Mouse (Mus musculus) stomach, embryonic 14.5 days (tissue): ENCODE measurements around the gene Plin4. TPM values are rescaled to one million over a fixed set of nuclear protein-coding genes. Genes with fewer than 3 reads are reported as not detected.

Experiments
- ATAC-seq: fragments of 200-750 bp; cut with Nextera tagmentation; 2 replicates; pipeline ENCODE4 v1.8.0; 2017; ENCODE audit warnings: low read depth, moderate TSS enrichment; ENCODE audit not compliant: insufficient number of reproducible peaks, insufficient read depth, low FRiP score
- H3K27ac ChIP-seq: fragments of 300-500 bp; sonication (generic); 2 replicates; pipeline ENCODE4 v1.5.1; 2014; ENCODE audit warnings: mild to moderate bottlenecking, low read length, moderate library complexity, mixed read lengths
- H3K27me3 ChIP-seq: fragments of 300-500 bp; sonication (generic); 2 replicates; pipeline ENCODE4 v1.6.1; 2014; ENCODE audit warnings: low read length, control low read depth, mixed read lengths; ENCODE audit not compliant: control insufficient read depth, insufficient read depth
- H3K36me3 ChIP-seq: fragments of 300-500 bp; sonication (generic); 2 replicates; pipeline ENCODE4 v1.6.1; 2014; ENCODE audit warnings: mild to moderate bottlenecking, control low read depth, low read length, moderate library complexity, mixed read lengths; ENCODE audit not compliant: control insufficient read depth, insufficient read depth
- H3K4me1 ChIP-seq: fragments of 300-500 bp; sonication (generic); 2 replicates; pipeline ENCODE4 v1.6.1; 2014; ENCODE audit warnings: low read length, control low read depth, mixed read lengths; ENCODE audit not compliant: control insufficient read depth, insufficient read depth
- H3K4me2 ChIP-seq: fragments of 300-500 bp; sonication (generic); replicated peaks from 2 replicates; pipeline ENCODE4 v1.6.1; 2014; ENCODE audit warnings: low read depth, low read length, control low read depth
- H3K4me3 ChIP-seq: fragments of 300-500 bp; sonication (generic); 2 replicates; pipeline ENCODE4 v1.5.1; 2014; ENCODE audit warnings: low read depth, low read length, control low read depth
- H3K9ac ChIP-seq: fragments of 300-500 bp; sonication (generic); replicated peaks from 2 replicates; pipeline ENCODE4 v1.6.1; 2014; ENCODE audit warnings: low read depth, mild to moderate bottlenecking, control low read depth, low read length, moderate library complexity, mixed read lengths
- H3K9me3 ChIP-seq: fragments of 300-500 bp; sonication (generic); 2 replicates; pipeline ENCODE4 v1.6.1; 2016; ENCODE audit warnings: low read depth, low read length, control low read depth; ENCODE audit not compliant: control insufficient read depth
- WGBS: fragments of 180-500 bp; shearing (Covaris S2); extraction: QIAGEN DNeasy Blood & Tissue Kit; methylation state at CpG from one replicate; pipeline ENCODE4 v1.1.7; 2014; 5-methylcytosine and 5-hydroxymethylcytosine counted together
- polyA plus RNA-seq: library from polyadenylated mRNA; unstranded; fragments of >200 nt; fragmentation: Nextera tagmentation; extraction: Ambion mirVana; gene quantifications from 2 replicates; pipeline ENCODE4 v1.2.1, GENCODE M21; 2014

Gene Plin4
- polyA plus RNA-seq, 1 experiment from 2014 or later: 0.27 TPM

GRCm38 (mm10) chr17:56123161-56123560 lies 13.6 kb upstream of the Plin4 start:
- Histone ChIP-seq H3K9ac (no peak overlapping the region), H3K36me3 (no peaks in the 10 kb centered on the region), H3K4me3 (no peak overlapping the region), H3K9me3 (peaks cover 10% of the 10 kb centered on the region), H3K27ac (no peak overlapping the region), H3K4me1 (peaks cover 3% of the 10 kb centered on the region; the same call in 1 of the 2 replicates), H3K4me2 (no peak overlapping the region), H3K27me3 (peaks cover 29% of the 10 kb centered on the region)
- WGBS: 89% methylated on average over 12 of the region's 12 CpGs
- ATAC-seq: no peak

GRCm38 (mm10) chr17:56121826-56122225 lies 12.2 kb upstream of the Plin4 start, which contains the start of gene Lrg1:
Gene Lrg1, minus strand, starts transcription at chr17:56122001.
- Histone ChIP-seq H3K27me3 (peaks cover 29% of the 10 kb centered on the region), H3K36me3 (no peaks in the 10 kb centered on the region), H3K27ac (no peak within 1 kb of the TSS), H3K4me3 (no peak within 1 kb of the TSS), H3K4me1 (peaks cover 3% of the 10 kb centered on the region; the same call in 1 of the 2 replicates), H3K9me3 (peaks cover 10% of the 10 kb centered on the region), H3K4me2 (no peak within 1 kb of the TSS), H3K9ac (no peak within 1 kb of the TSS)
- 72% methylated on average over 2 of the region's 2 CpGs for WGBS
- no peak for ATAC-seq

- H3K9me3 ChIP-seq: peaks cover 10% of the 10 kb centered on the region
- H3K4me2 ChIP-seq: peak overlapping the region; percentile 23
- WGBS: 5% methylated on average over 66 of the region's 66 CpGs
- no peak overlapping the region for H3K4me3 ChIP-seq
- peaks cover 29% of the 10 kb centered on the region for H3K27me3 ChIP-seq
- peaks cover 3% of the 10 kb centered on the region; the same call in 1 of the 2 replicates for H3K4me1 ChIP-seq
- no peak overlapping the region for H3K27ac ChIP-seq
- ATAC-seq: no peak
- no peak overlapping the region for H3K9ac ChIP-seq
- H3K36me3 ChIP-seq: no peaks in the 10 kb centered on the region
Observed at GRCm38 (mm10) chr17:56119981-56120880, 10.6 kb upstream of the Plin4 start.

- no peak overlapping the region for H3K27ac ChIP-seq
- no peak overlapping the region for H3K4me3 ChIP-seq
- H3K9me3 ChIP-seq: peaks cover 10% of the 10 kb centered on the region
- no peak for ATAC-seq
- no peaks in the 10 kb centered on the region for H3K36me3 ChIP-seq
- H3K27me3 ChIP-seq: peaks cover 29% of the 10 kb centered on the region
- H3K4me1 ChIP-seq: peaks cover 3% of the 10 kb centered on the region; the same call in 1 of the 2 replicates
- 38% methylated on average over 12 of the region's 12 CpGs for WGBS
- H3K4me2 ChIP-seq: peak overlapping the region; percentile 23; the same call in 1 of the 2 replicates
- no peak overlapping the region for H3K9ac ChIP-seq
Observed at GRCm38 (mm10) chr17:56119431-56119830, 9.8 kb upstream of the Plin4 start.

GRCm38 (mm10) chr17:56117251-56117710 lies 7.7 kb upstream of the Plin4 start, which contains the start of gene Plin5:
Gene Plin5, minus strand, starts transcription at chr17:56117596.
- Histone ChIP-seq H3K9ac (no peak within 1 kb of the TSS; the same call in 1 of the 2 replicates), H3K36me3 (no peaks in the 10 kb centered on the region), H3K4me3 (peak within 1 kb of the TSS; percentile 19), H3K27me3 (peaks cover 23% of the 10 kb centered on the region), H3K4me1 (peaks cover 3% of the 10 kb centered on the region; the same call in 1 of the 2 replicates), H3K9me3 (peaks cover 2% of the 10 kb centered on the region), H3K27ac (no peak within 1 kb of the TSS), H3K4me2 (peak within 1 kb of the TSS; percentile 42)
- 1% methylated on average over 24 of the region's 27 CpGs for WGBS
- peak; percentile 67 for ATAC-seq

GRCm38 (mm10) chr17:56116193-56116592 lies 6.6 kb upstream of the Plin4 start:
- no peaks in the 10 kb centered on the region for H3K9me3 ChIP-seq
- ATAC-seq: no peak
- H3K27ac ChIP-seq: no peak overlapping the region
- H3K27me3 ChIP-seq: peaks cover 18% of the 10 kb centered on the region
- H3K36me3 ChIP-seq: no peaks in the 10 kb centered on the region
- no peak overlapping the region for H3K4me2 ChIP-seq
- no peak overlapping the region for H3K4me3 ChIP-seq
- H3K9ac ChIP-seq: no peak overlapping the region
- WGBS: 80% methylated on average over 10 of the region's 10 CpGs
- H3K4me1 ChIP-seq: peaks cover 3% of the 10 kb centered on the region; the same call in 1 of the 2 replicates

- H3K9ac ChIP-seq: no peak overlapping the region
- H3K27ac ChIP-seq: no peak overlapping the region
- no peaks in the 10 kb centered on the region for H3K9me3 ChIP-seq
- no peak overlapping the region for H3K4me3 ChIP-seq
- 82% methylated on average over 3 of the region's 3 CpGs for WGBS
- no peaks in the 10 kb centered on the region; the same call in 1 of the 2 replicates for H3K36me3 ChIP-seq
- H3K4me1 ChIP-seq: no peaks in the 10 kb centered on the region
- no peak for ATAC-seq
- no peaks in the 10 kb centered on the region for H3K27me3 ChIP-seq
- H3K4me2 ChIP-seq: no peak overlapping the region
Observed at GRCm38 (mm10) chr17:56112743-56113142, 3.1 kb upstream of the Plin4 start.

- whole genome bisulfite sequencing: 48% methylated on average over 5 of the region's 5 CpGs
- Histone ChIP-seq H3K4me1 (no peaks in the 10 kb centered on the region), H3K27me3 (no peaks in the 10 kb centered on the region), H3K9ac (no peak overlapping the region), H3K9me3 (no peaks in the 10 kb centered on the region), H3K27ac (no peak overlapping the region), H3K4me3 (no peak overlapping the region), H3K4me2 (no peak overlapping the region), H3K36me3 (no peaks in the 10 kb centered on the region; the same call in 1 of the 2 replicates)
- no peak for ATAC-seq
Observed at GRCm38 (mm10) chr17:56111864-56112263, 2.3 kb upstream of the Plin4 start.
